Mouse (Mus musculus): ENCODE measurements around the gene Mprip.

The Mprip gene

DNA sequence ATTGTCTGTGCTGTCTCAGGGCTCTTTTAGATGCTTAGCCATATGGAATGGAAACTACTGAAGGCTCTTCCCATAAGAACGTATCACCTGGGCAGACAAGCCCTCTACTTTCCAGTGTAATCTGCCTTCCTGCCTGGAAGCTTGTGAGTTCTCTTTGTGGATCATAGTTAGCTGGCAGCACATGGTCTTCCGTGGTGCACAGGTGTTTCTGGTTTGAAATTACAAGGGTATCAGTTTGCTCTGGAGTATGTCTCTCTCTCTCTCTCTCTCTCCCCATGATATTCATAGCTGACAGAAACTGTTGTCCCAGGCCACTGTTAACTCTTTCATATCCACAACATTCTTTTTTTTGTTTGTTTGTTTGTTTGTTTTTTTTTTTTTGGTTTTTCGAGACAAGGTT is 12.9 kb downstream of the Mprip start:
- no peak for TF ChIP-seq GATA4 (IDR thresholded peaks at IDR 0.05; ENCODE audit: insufficient replicate concordance, low read length)

DNA sequence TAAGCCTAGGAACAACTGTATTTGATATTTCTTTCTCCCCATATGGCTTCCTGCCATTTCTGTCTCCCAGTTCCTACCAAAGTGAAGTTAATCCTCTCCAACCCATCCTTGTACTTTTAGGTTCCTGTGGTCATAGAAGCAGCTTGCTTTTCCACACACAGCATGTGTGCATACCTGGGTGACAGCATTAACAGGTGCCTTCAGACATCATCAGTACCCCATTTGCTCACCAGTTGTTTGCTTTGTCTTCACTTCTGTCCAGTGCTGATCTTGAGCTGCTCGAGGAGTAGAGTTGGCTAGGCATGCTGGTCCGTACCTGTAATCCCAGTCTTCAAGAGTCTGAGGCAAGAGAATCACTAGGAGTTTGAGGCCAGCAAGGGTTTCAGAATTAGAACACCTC is 16.7 kb downstream of the Mprip start:
- no peak for TF ChIP-seq GATA4 (IDR thresholded peaks at IDR 0.05; ENCODE audit: insufficient replicate concordance, low read length)

DNA sequence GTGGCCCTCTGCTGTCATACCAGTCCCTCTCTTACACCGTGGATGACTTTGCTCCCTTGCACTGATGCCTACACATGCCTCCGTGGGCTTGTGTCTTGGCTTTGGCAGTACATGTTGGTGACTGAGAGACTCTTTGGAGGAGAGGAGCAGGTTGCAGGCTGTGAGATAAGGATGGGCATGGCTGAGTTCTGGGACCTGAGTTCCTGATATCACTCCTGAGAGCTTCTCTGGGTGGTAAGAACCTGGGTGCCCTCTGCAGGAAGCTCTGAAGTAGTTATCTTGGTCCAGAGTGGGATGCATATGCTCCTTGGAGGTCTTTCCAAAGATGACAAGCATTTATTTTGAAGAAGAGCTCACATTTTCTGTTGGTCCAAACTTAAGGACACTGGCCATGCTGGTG is 17.6 kb downstream of the Mprip start:
- TF ChIP-seq GATA4 (IDR thresholded peaks at IDR 0.05; ENCODE audit: insufficient replicate concordance, low read length), result no peak

DNA sequence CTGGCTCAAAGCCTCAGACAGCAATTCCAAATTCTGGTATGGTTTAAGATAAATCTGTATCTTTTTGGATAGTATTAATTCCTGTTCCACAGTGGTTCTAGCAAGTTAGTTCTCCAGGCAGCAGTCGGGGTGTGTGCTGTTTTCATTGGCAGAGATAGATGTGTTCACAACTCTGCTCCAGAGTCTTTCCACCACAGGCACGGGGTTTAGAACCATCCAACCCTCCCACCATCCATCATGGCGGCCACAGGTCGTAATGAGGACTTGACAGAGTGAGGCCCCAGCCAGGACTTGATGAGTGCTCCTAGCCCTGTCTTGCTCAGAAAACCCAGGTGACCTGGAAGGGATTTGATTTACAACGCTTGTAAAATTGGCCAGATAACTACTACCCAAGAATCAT is 19.0 kb downstream of the Mprip start:
- no peak for TF ChIP-seq GATA4 (IDR thresholded peaks at IDR 0.05; ENCODE audit: insufficient replicate concordance, low read length)

DNA sequence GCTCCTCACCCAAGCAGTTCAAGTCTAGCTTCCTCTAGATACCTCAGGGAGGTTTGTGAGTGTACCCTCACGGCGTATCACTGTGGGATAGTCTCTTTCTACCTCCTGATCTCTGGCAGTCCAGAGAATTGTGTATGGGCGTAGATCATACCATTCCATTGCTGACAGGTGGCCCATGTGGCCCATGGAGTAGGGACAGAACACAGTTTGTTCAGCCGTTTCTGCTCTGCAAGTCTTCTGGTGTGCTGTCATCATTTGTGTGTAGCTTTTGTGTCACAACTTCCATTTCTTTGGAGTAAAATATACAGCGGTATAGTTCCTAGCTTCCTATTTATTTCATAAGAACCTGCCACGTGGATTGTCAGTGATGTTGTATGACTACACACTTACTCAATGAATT is 23.9 kb downstream of the Mprip start:
- TF ChIP-seq GATA4 (IDR thresholded peaks at IDR 0.05; ENCODE audit: insufficient replicate concordance, low read length), result no peak

DNA sequence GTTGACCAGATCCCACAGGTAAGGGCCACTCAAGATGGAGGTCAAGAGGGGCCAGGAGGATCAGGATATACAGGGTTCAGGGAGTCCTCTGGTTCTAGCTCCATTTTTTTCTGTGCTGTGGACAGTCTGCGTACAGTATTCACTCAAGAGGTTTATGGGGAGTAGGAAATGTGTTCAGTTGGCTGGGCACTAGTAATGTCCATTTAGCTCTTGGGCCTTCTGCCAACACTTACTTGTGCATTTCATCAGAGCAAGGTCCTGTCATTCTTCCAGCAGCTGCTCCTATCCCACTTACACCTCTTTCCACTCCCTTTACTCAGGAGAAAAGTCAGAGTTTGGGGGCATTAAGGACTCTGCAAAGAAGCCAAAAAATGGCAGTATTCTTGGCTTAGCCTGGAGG is 33.4 kb downstream of the Mprip start:
- no peak for TF ChIP-seq GATA4 (IDR thresholded peaks at IDR 0.05; ENCODE audit: insufficient replicate concordance, low read length)

DNA sequence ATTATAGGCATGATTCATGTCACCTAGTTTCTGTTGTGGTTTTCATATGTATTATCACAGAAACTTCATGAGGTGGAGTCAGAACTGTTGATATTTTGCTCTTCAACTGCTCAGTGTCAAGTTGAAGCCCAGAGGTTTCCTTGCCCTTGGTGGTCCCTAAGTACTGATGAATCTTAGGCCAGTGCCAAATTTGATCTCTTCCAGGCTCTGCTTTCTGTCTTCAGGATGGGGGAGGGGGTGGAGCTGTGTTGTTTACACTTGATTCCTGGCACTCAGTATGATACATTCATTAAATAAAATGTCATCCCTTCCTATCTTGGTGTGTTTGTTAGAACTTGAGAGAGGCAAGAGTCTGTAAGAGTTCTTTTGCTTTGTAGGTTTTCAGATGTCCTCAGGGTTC is 34.4 kb downstream of the Mprip start:
- TF ChIP-seq GATA4 (IDR thresholded peaks at IDR 0.05; ENCODE audit: insufficient replicate concordance, low read length), result no peak

DNA sequence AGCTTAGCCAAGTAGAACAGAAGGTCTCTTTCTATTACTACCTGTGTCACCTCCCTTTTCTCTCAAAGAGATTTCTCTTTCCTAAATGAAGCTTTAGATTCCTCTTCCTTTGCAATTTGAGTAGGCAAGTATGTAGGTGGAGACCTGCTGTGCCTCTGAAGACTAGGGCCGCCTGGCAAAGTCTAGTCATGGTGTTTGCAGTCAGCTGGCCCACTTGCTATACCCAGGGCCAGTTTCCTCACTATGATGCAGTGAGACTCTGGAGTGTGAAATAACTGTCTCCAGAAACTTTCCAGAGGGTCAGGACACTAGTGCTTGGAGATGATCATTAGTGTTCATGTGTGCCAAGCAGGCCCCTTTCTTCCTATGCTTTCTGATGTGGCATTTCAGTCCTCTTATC is 36.5 kb downstream of the Mprip start:
- no peak for TF ChIP-seq GATA4 (IDR thresholded peaks at IDR 0.05; ENCODE audit: insufficient replicate concordance, low read length)

DNA sequence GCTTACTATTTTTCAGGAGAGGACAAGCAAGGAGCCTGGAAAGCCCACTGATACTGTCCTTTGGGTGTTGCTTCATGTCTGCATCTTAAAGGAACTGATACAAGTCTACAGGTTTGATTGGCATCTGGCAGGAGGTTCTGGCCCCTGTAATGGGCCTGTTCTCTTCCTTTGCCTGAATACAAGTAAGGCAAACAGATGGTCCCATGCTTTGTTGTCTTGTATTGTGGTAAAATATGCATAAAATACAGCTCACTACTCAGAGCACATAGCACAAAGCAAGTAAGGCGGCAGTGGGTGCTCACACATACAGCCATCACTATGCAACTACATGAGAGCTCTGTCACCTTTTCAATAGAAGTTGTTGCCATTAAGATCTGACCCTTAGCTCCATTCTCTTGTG is 39.7 kb downstream of the Mprip start:
- no peak for TF ChIP-seq GATA4 (IDR thresholded peaks at IDR 0.05; ENCODE audit: insufficient replicate concordance, low read length)

DNA sequence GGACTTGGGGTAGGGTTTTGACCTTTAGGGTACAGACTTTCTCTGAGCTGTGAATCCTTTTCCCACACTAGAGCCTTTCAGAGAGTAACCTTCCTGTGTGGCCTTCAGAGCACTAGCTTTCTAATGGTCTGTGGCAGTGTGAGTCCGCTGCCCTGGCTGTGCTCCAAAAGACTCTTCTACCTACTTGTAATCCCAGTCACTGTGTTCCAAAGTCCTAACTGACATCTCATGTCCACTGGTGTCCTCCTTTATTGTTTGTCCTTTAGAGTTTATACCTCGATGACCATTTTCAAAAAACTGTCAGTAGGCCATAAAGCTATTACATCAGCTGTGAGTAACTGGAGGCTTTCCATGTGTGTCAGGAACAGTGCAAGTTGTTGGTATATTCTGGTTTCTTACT is 44.0 kb downstream of the Mprip start:
- TF ChIP-seq GATA4 (IDR thresholded peaks at IDR 0.05; ENCODE audit: insufficient replicate concordance, low read length), result no peak

DNA sequence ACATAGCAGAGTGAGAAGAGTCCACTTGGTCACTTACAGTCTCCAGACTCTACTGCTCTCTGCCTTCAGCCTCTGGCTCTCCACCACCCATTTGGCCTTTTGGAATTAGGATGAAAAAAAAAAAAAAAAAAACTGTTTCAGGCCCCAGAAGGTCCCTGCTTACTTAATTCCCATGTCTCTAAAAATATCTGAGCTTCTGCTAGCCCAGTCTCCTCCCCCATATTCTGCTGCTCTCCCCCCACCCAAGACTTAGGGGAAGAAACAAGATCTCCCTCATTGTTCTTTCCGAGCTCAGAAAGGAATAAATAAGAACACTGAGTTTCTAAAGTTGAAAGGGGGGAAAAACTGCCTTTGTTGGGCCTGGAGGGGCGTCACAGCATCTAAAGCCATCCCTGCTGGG is 46.4 kb downstream of the Mprip start:
- no peak for TF ChIP-seq GATA4 (IDR thresholded peaks at IDR 0.05; ENCODE audit: insufficient replicate concordance, low read length)

DNA sequence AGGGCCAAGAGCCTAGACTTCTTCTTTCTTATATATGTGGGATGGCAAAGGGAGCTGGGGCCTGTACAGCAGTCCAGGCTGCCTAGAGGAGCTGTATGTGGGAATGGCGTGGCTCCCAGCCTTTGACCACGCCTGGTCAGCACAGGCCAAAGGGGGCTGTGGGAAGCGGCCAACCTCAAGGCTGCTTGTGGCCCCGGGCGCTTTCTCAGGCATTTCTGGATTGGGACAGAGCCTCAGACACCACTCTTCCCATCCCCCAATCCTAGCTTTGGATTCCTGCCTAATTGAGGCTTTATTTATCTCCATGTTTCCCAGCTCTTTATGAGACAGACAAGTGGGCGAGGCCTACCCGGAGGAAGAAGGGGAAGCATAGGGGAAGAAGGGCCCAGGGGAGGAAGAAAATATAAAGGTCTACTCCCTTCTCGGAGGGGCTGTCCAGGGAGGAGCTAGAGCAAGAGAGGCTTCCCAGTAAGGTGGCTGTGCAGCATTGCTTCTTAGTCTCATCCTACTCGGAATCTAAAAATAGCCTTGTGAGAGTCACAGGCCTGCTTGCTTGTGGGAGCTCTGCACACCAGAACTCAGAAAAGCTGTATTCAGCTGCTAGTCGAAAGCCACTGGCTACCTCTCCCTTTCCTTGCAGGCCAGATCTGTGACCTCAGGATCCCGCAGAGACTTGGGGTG is 47.0 kb downstream of the Mprip start:
- no peak for TF ChIP-seq GATA4 (IDR thresholded peaks at IDR 0.05; ENCODE audit: insufficient replicate concordance, low read length)

DNA sequence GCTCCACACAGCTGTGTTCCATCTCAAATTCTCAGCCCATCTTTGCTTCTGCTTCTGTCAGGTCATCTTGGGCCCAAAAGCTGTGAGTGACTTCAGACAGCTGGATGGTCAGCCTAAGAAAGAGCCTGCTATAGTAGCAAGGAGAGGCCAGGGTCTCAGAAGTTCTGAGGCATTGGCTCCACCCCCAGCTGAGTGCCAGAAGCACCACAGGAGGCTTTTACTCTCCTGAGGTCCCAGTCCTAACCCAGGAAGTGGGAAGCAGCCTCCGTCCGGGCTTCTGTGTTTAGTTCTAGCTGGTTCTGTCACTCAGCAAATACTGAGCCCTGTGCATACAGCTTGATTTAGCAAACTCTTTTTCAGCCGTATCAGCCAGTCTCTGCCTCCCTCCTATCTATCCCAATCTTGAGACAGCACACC is 54.3 kb downstream of the Mprip start:
- no peak for TF ChIP-seq GATA4 (IDR thresholded peaks at IDR 0.05; ENCODE audit: insufficient replicate concordance, low read length)

DNA sequence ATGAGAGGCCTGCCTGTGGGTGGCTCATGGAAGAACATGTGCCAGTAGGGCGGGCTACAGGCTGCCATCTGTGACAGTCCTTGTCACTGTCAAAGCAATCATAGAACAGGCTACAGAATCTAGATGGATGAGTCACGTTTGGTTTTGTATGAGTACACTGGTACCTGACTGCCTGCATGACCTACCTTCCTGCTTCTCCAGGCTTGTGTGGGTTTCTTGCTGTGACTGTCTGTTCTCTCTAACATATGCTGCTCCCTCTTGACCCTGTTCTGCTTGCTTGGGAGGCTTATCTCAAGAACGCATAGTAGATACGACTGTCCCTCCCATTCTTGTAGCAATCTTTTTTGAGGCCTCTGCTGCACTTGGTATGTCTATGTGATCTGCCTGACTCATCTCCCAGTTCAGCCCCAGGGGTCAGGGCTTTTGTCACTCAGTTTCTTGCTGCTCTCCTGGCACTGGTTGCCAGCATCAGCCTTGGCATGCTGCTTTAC is 56.7 kb downstream of the Mprip start:
- no peak for TF ChIP-seq GATA4 (IDR thresholded peaks at IDR 0.05; ENCODE audit: insufficient replicate concordance, low read length)

DNA sequence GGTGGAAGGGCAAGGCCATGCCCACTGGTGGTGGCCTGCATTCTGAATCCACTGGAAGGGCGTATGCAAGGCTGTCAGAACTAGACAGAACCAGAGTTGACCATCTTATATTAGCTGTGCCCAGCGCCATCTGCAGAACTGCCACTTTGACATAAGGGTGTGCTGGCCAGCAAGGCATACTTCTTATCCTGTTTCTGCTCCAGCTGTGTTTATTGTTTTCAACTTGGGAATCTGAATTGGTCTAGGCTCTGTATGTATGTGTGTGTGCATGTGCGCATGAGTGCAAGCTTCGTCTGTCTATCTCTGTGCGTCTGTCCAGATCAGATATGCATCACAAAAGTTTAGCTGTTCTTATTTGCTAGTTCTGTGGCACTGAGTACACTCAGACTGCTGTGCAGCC is 58.1 kb downstream of the Mprip start:
- TF ChIP-seq GATA4 (IDR thresholded peaks at IDR 0.05; ENCODE audit: insufficient replicate concordance, low read length), result no peak

DNA sequence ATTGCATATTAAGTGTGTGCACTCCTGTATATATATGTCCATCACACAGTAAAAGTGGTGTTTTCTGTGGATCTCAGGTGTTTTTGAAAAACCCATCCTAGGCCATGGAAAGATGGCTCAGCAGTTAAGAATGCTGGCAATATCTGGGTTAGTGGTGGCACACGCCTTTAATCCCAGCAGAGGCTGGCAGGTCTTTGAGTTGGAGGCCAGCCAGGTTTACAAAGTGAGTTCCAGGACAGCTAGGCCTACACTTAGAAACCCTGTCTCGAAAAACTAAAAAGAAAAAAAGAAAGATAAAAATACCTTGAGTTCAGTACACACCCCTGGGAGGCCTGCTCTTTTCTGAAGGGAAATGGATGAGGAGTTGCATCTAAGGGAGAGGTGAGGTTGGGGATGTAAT is 60.3 kb downstream of the Mprip start:
- no peak for TF ChIP-seq GATA4 (IDR thresholded peaks at IDR 0.05; ENCODE audit: insufficient replicate concordance, low read length)

DNA sequence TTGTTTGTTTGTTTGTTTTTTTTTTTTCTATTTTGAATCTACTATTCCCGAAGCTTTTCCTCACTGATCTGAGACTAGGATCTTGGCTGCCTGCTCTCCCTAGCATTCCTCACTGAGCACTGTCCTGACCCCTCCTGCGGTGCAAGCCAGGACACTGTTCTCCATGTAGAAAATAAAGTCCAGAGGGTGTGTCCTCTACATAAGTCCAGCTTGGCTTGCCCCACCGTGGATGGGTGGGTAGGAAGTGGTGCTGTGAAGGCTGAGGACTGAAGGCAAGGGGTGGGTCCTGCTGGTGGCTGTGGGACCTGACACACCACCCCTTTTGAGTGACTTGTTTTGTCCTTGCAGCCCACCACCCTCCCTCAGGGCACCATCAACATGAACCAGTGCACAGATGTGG is 66.1 kb downstream of the Mprip start:
- no peak for TF ChIP-seq GATA4 (IDR thresholded peaks at IDR 0.05; ENCODE audit: insufficient replicate concordance, low read length)

Measured in liver, adult (tissue).